ENCODE assay signal across 9 mouse cellular contexts in the genomic region with DNA sequence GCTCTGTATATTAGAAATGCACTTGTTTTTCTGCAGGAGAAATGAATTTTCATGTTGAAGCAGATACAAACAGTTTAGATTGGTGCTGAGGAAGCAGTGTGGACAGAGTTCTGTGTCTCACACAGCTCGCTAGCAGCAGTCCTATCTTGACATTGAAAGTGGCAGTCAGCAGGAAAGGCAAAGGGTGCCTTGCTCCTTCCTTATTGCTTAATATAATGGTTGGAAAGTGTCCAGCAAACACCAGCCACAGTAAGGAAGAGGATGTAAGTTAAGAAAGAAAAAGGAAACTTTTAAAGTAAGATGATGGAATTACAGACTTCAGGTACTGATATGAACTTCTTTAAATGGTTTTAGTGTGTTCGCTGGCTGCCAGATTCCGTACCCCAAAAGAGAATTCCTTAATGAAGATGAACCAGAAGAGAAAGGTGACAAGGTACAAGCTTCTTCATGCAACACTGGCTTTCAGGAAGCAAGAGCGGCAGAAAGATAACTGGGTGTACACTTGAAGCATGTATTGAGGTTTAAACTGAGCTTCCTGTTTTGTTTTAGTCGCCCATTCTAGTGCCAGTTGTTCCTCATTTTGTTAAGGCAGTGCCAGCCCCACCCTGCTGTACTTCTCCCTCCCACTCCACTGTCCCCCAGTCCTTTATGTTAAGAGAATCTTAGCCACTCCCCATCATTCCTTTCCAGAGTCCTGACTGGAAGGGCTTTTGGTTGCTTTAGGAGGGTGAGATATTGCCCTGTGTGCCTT.
A peak's percentile ranks its signal among the peaks of the same experiment; 100 is the strongest.
DNase-seq lines count a peak whose midpoint lies in the region; ATAC-seq and TF ChIP-seq lines count a peak whose summit lies in the region.
"Had no signal": no experiment of that assay in that cellular context is flagged by ENCODE, and none has a peak within 500 bp of the region (broad histone marks: within the 10 kb centered on the region; RNA-seq: fewer than 3 reads in every experiment).

No protein-coding gene starts in this region.

- TF ChIP-seq CTCF in cerebellum, adult 2 months (IDR thresholded peaks at IDR 0.05; ENCODE audit: borderline replicate concordance, insufficient read depth, low read depth, low read length), result no peak

- WGBS in cerebellum, adult 2 months, result 84% methylated on average over 5 of the region's 5 CpGs
- 79% methylated on average over 5 of the region's 5 CpGs for WGBS in hindbrain, embryonic 12.5 days

- ATAC-seq in hindbrain, embryonic 12.5 days (ENCODE audit: low FRiP score), result no peak

- H3K27ac ChIP-seq in cerebellum, adult 2 months (ENCODE audit: insufficient read depth, low read length), result 0 out of 2 replicates have a peak overlapping the region, but pooled peaks have one; percentile 47
- H3K27ac ChIP-seq in hindbrain, embryonic 12.5 days, result no peak overlapping the region

- H3K9me3 ChIP-seq in hindbrain, embryonic 12.5 days (replicated peaks), result no peaks in the 10 kb centered on the region

- H3K4me1 ChIP-seq in cerebellum, adult 2 months (ENCODE audit: control insufficient read depth, insufficient read depth, low read length), result no peaks in the 10 kb centered on the region
- H3K4me1 ChIP-seq in hindbrain, embryonic 12.5 days, result no peaks in the 10 kb centered on the region

- H3K9ac ChIP-seq in hindbrain, embryonic 12.5 days, result no peak overlapping the region

- no peaks in the 10 kb centered on the region for H3K27me3 ChIP-seq in cerebellum, adult 2 months (ENCODE audit: control insufficient read depth, insufficient read depth, low read length)
- H3K27me3 ChIP-seq in hindbrain, embryonic 12.5 days, result no peaks in the 10 kb centered on the region

- peaks cover 47% of the 10 kb centered on the region for H3K36me3 ChIP-seq in hindbrain, embryonic 12.5 days

- no peak for TF ChIP-seq POLR2A in cerebellum, adult 2 months (IDR thresholded peaks at IDR 0.05; ENCODE audit: borderline replicate concordance, insufficient read depth, low read length)

- H3K4me3 ChIP-seq in cerebellum, adult 2 months (replicated peaks; ENCODE audit: insufficient read depth, low read depth, low read length), result no peak overlapping the region
- no peak overlapping the region for H3K4me3 ChIP-seq in hindbrain, embryonic 12.5 days

- no peak overlapping the region for H3K4me2 ChIP-seq in hindbrain, embryonic 12.5 days (replicated peaks)

- no peak for DNase-seq in cerebellum, adult 2 months
- no peak for DNase-seq in cerebellum, adult 11-12 months
- DNase-seq in thymus, postnatal 14 days, result peak; percentile 19
- DNase-seq in thymus, adult 18-20 months, result no peak
- peak; percentile 19 for DNase-seq in lung, postnatal 14 days
- DNase-seq in adrenal gland, postnatal 36 days, result no peak
- no peak for DNase-seq in right cerebral cortex, adult 18-20 months
- DNase-seq: retina, postnatal 1 day had no signal

Comparison
In these comparisons a context has a peak if more than half of its experiments do, and no peak if none do; other contexts are left out.
1. DNase-seq: peak in thymus, postnatal 14 days (single experiment) and lung, postnatal 14 days (single experiment); none in cerebellum, adult 2 months (0 of 2), cerebellum, adult 11-12 months (single experiment), thymus, adult 18-20 months (0 of 2), adrenal gland, postnatal 36 days (0 of 2) and right cerebral cortex, adult 18-20 months (single experiment).